Mouse (Mus musculus) bone marrow macrophage, adult 2 months (primary cell): ENCODE results near the gene Myrf.

Source experiments
- CTCF ChIP-seq: IDR thresholded peaks from 2 replicates; pipeline ENCODE4 v1.5.1; 2012; ENCODE audit warnings: low read depth, mild to moderate bottlenecking, low read length, moderate library complexity
- POLR2A ChIP-seq: IDR thresholded peaks from 2 replicates; pipeline ENCODE4 v1.6.1; 2012; ENCODE audit warnings: mild to moderate bottlenecking, low read depth, low read length, borderline replicate concordance

- TF ChIP-seq POLR2A (no peak), CTCF (no peak)
Measured at GRCm38 (mm10) chr19:10171846-10172245, 68.7 kb downstream of the Myrf start.
